Mouse (Mus musculus) neural tube, embryonic 12.5 days (tissue): ENCODE results near the gene Olfr859. TPM values are rescaled to one million over a fixed set of nuclear protein-coding genes. Genes with fewer than 3 reads are reported as not detected.
"Not testable (repeated sequence)": the region's sequence is repeated elsewhere in the genome, so short reads cannot be mapped to it uniquely, and the experiment has no call there.

Source experiments
- ATAC-seq: fragments of 200-750 bp; cut with Nextera tagmentation; 2 replicates; pipeline ENCODE4 v1.8.0; 2017; ENCODE audit warnings: low read depth, mild to moderate bottlenecking, moderate TSS enrichment, moderate library complexity; ENCODE audit not compliant: low FRiP score
- H3K27ac ChIP-seq: fragments of 300-500 bp; sonication (generic); 2 replicates; pipeline ENCODE4 v1.5.1; 2016
- H3K27me3 ChIP-seq: fragments of 300-500 bp; sonication (generic); replicated peaks from 2 replicates; pipeline ENCODE4 v1.6.1; 2016; ENCODE audit warnings: mild to moderate bottlenecking
- H3K36me3 ChIP-seq: fragments of 300-500 bp; sonication (generic); 2 replicates; pipeline ENCODE4 v1.6.1; 2016; ENCODE audit warnings: mild to moderate bottlenecking
- H3K4me1 ChIP-seq: fragments of 300-500 bp; sonication (generic); 2 replicates; pipeline ENCODE4 v1.6.1; 2016
- H3K4me2 ChIP-seq: fragments of 300-500 bp; sonication (generic); replicated peaks from 2 replicates; pipeline ENCODE4 v1.6.1; 2016; ENCODE audit warnings: mild to moderate bottlenecking
- H3K4me3 ChIP-seq: fragments of 300-500 bp; sonication (generic); 2 replicates; pipeline ENCODE4 v1.5.1; 2016
- H3K9ac ChIP-seq: fragments of 300-500 bp; sonication (generic); 2 replicates; pipeline ENCODE4 v1.6.1; 2016; ENCODE audit warnings: mild to moderate bottlenecking
- H3K9me3 ChIP-seq: fragments of 300-500 bp; sonication (generic); 2 replicates; pipeline ENCODE4 v1.6.1; 2016; ENCODE audit warnings: mild to moderate bottlenecking
- WGBS: fragments of 180-500 bp; shearing (Covaris S2); methylation state at CpG from one replicate; pipeline ENCODE4 v1.1.7; 2016; 5-methylcytosine and 5-hydroxymethylcytosine counted together
- polyA plus RNA-seq: library from polyadenylated mRNA; unstranded; fragments of >200 nt; fragmentation: Nextera tagmentation; extraction: Ambion mirVana; gene quantifications from 2 replicates; pipeline ENCODE4 v1.2.1, GENCODE M21; 2016

Gene Olfr859
- polyA plus RNA-seq, result not detected in 2 replicates

DNA sequence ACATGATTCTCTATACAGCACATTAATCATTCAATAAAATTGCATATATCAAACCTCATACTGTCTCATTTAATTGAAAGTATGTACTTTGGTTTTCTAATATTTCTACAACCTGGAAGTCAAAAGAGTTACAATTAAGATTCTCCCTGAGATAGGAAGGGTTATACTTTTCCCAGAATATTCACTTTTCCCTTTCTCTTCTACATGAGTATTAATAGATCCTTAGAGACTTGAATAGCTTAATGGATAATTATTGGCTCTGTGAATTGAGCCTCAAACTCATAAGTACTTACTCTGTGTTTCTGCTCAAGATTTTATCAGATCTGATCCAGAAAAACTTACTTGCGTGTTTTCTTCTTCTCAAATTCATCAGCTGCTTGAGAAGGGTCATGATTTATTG, at the start of gene Olfr859:
TSS of gene Olfr859 (plus strand) at position 301 of the 400 bp plus-strand sequence.
- not testable (repeated sequence) for H3K27me3 ChIP-seq, ATAC-seq, H3K9ac ChIP-seq, H3K9me3 ChIP-seq, H3K4me3 ChIP-seq, H3K27ac ChIP-seq, H3K36me3 ChIP-seq, H3K4me2 ChIP-seq, H3K4me1 ChIP-seq
- 76% methylated on average over 1 of the region's 1 CpGs for WGBS

DNA sequence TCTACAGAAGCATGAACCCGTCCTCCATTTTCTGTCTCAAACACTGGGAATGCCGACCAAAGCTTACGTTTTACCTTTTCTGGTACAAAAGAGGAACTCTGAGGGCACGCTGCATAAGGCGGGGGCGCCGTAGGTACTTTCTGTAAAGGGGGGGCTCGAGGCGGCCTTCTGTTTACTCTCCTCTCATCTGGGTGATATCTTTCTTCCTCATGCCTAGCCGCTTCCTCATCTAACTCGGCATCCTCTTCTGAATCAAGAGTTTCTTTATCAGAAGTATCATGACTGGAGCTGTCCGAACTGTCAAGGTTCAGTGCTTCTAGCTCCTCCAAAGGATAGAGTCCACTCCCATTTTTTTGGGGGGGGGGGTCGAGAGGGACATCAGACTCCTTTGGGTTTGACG, 35.6 kb upstream of the Olfr859 start:
- Histone ChIP-seq H3K36me3 (no peaks in the 10 kb centered on the region), H3K4me3 (no peak overlapping the region), H3K9ac (no peak overlapping the region), H3K27ac (no peak overlapping the region), H3K4me2 (no peak overlapping the region), H3K4me1 (no peaks in the 10 kb centered on the region), H3K9me3 (peaks cover 50% of the 10 kb centered on the region), H3K27me3 (no peaks in the 10 kb centered on the region)
- WGBS, result 87% methylated on average over 14 of the region's 14 CpGs
- ATAC-seq, result no peak

DNA sequence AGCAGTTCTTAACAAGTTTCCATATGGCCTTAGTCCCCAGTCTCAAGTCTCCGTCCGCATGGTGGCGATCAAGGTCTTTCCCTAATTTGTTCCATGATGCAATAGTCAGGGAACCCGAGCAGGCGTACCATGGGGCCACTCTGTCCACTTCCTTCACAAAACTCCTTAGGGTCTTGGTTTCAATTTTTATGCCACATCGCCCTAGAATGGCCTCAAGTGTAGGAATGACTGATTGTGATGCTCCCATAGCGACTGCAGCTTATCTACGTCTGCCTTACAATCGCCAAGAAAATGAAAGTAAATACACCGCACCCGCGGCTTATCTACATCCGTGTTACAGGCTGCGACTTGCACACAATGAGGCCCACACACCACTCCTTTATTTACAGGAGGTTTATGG, 35.0 kb upstream of the Olfr859 start:
- Histone ChIP-seq H3K9ac (no peak overlapping the region), H3K4me2 (no peak overlapping the region), H3K9me3 (peaks cover 48% of the 10 kb centered on the region), H3K27me3 (no peaks in the 10 kb centered on the region), H3K4me3 (no peak overlapping the region), H3K4me1 (no peaks in the 10 kb centered on the region), H3K27ac (no peak overlapping the region), H3K36me3 (no peaks in the 10 kb centered on the region)
- no peak for ATAC-seq
- 94% methylated on average over 14 of the region's 14 CpGs for WGBS

DNA sequence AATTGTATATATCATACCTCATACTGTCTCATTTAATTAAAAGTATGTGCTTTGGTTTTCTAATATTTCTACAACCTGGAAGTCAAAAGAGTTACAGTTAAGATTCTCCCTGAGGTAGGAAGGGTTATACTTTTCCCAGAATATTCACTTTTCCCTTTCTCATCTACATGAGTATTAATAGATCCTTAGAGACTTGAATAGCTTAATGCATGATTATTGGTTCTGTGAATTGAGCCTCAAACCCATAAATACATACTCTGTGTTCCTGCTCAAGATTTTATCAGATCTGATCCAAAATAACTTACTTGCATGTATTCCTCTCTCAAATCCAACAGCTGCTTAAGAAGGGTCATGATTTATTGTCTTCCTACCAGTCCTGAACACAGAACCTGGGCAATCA, 24.7 kb upstream of the Olfr859 start, which contains the start of gene Olfr58:
TSS of gene Olfr58 (plus strand) at position 301 of the 400 bp plus-strand sequence.
- no peak for ATAC-seq
- no peak within 1 kb of the TSS for H3K4me2 ChIP-seq

DNA sequence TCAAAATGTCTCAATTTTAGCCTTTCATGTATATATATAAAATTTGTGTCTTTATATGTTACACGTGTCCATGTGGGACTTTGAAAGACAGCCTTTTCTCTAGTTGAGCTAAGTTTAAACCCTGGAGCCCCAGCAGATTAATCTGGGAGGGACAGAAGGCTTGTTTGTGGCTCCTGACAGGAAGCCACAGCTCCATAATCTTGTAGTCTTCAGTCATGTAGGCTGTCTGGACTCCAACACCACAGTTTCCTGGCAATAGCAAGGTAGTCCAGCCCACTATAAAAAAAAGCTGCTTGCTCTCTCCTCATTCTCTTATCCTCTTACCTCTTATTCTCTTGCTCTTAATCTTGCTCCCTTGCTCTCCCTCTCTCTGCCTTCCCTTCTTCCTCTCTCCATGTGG, 1.7 kb upstream of the Olfr859 start:
- Histone ChIP-seq H3K9me3 (no peaks in the 10 kb centered on the region), H3K4me1 (no peaks in the 10 kb centered on the region), H3K9ac (no peak overlapping the region), H3K27me3 (no peaks in the 10 kb centered on the region), H3K27ac (no peak overlapping the region), H3K4me3 (no peak overlapping the region), H3K36me3 (no peaks in the 10 kb centered on the region), H3K4me2 (no peak overlapping the region)
- ATAC-seq, result no peak
- 74% methylated on average over 1 of the region's 1 CpGs for WGBS

More for the DNA sequence above, 24.7 kb upstream of the Olfr859 start, which contains the start of gene Olfr58:
- Histone ChIP-seq H3K4me1 (no peaks in the 10 kb centered on the region), H3K9me3 (peaks cover 12% of the 10 kb centered on the region), H3K4me3 (no peak within 1 kb of the TSS), H3K36me3 (no peaks in the 10 kb centered on the region), H3K9ac (no peak within 1 kb of the TSS), H3K27ac (no peak within 1 kb of the TSS), H3K27me3 (no peaks in the 10 kb centered on the region)

DNA sequence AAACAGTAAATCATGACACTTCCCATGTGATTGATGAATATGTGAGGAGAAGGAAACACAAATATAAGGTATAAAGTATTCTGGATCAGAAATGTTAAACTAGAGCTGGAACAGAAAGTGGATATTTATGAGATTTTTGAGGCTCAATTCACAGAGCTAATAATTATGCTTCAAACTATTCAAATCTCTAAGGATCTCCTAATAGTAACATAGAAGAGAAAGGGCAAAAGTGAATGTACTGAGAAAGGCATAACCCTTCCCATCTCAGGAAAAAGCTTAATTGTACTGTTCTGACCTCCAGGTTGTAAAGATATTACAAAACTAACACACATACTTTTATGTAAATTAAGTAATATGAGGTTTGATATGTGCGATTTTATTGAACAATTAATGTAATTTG, 44.9 kb downstream of the Olfr859 start, which contains the start of gene Olfr860:
TSS of gene Olfr860 (minus strand) at position 101 of the 400 bp plus-strand sequence.
- 76% methylated on average over 1 of the region's 1 CpGs for WGBS
- no peak within 1 kb of the TSS for H3K9ac ChIP-seq

More for the DNA sequence above, 44.9 kb downstream of the Olfr859 start, which contains the start of gene Olfr860:
- Histone ChIP-seq H3K27ac (no peak within 1 kb of the TSS), H3K4me2 (no peak within 1 kb of the TSS), H3K4me3 (no peak within 1 kb of the TSS), H3K36me3 (no peaks in the 10 kb centered on the region), H3K4me1 (no peaks in the 10 kb centered on the region), H3K27me3 (no peaks in the 10 kb centered on the region), H3K9me3 (no peaks in the 10 kb centered on the region)
- no peak for ATAC-seq

Other genes with a start within 250 kb of the Olfr859 start
- gene Olfr854, start 237.5 kb upstream of the Olfr859 start, polyA plus RNA-seq, result not detected in 2 replicates
- not detected in 2 replicates for gene Olfr855, start 222.3 kb upstream of the Olfr859 start, polyA plus RNA-seq
- gene Zfp317, start 182.8 kb upstream of the Olfr859 start, polyA plus RNA-seq, result 37.9 and 40.6 TPM in 2 replicates
- not detected in 2 replicates for gene Olfr857, start 95.5 kb upstream of the Olfr859 start, polyA plus RNA-seq
- gene Olfr58, start 24.6 kb upstream of the Olfr859 start, polyA plus RNA-seq, result not detected in 2 replicates
- not detected in 2 replicates for gene Olfr860, start 44.8 kb downstream of the Olfr859 start, polyA plus RNA-seq
- gene Olfr862, start 83.1 kb downstream of the Olfr859 start, polyA plus RNA-seq, result not detected in 2 replicates
- gene Olfr77, start 112.0 kb downstream of the Olfr859 start, polyA plus RNA-seq, result 0.16 and 0.27 TPM in 2 replicates
- not detected in 2 replicates for gene Olfr866, start 223.1 kb downstream of the Olfr859 start, polyA plus RNA-seq